Mouse (Mus musculus) lung, postnatal 0 days (tissue): ENCODE data around the gene Cops2.

ENCODE experiments used
- CTCF ChIP-seq: IDR thresholded peaks from 2 replicates; pipeline ENCODE4 v1.5.1; 2016; ENCODE audit warnings: antibody characterized with exemption, mild to moderate bottlenecking
- EP300 ChIP-seq: IDR thresholded peaks from 2 replicates; pipeline ENCODE4 v1.6.1; 2016; ENCODE audit warnings: antibody characterized with exemption, mild to moderate bottlenecking, control low read depth

DNA sequence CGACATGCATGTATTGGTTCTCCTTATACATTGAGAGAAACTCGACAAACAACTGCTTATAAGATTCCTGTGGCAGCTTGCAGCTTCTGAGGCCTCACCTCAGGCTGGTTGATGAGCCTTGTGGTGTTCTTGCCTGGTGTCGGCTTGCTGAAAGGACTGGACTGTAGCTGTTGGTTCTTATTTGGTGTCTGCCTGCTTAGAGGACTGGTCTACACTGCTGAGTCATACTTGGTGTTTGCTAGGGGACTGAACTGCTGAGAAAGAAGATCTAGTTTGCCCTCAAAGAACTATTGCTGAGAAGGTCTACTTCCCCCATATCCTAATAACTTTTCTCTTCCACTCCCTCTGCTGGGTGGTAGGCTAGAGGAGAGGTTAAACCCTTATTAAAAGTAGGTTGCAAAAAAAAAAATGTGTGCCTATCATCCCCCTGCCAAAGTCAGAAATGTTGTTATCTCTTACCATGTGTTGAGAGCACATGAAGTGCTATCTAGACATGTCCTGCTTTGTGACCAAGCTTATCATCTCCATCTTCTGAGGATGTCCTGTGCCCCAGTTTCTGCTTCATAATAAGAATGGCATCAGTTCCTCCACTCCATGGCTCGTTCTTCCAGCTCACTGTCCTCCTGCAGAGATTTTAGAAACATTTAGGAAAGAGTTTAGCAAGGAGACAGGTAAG is 48.8 kb upstream of the Cops2 start:
- TF ChIP-seq CTCF = no peak
- no peak for TF ChIP-seq EP300
